Mouse (Mus musculus) limb, embryonic 14.5 days (tissue): Measurements from ENCODE around the gene Nudcd3. TPM values are rescaled to one million over a fixed set of nuclear protein-coding genes. Genes with fewer than 3 reads are reported as not detected.

Source experiments
- ATAC-seq: fragments of 200-750 bp; cut with Nextera tagmentation; 2 replicates; pipeline ENCODE4 v1.8.0; 2017; ENCODE audit warnings: low read depth, moderate number of reproducible peaks, moderate TSS enrichment; ENCODE audit not compliant: low FRiP score
- DNase-seq: peaks from one replicate; pipeline ENCODE4 v3.0.0-alpha.2; 2015; ENCODE audit warnings: low spot score
- H3K27ac ChIP-seq: fragments of 300-500 bp; sonication (generic); replicated peaks from 2 replicates; pipeline ENCODE4 v1.5.1; 2014; ENCODE audit warnings: low read depth, mild to moderate bottlenecking, low read length, moderate library complexity, mixed read lengths
- H3K27me3 ChIP-seq: fragments of 300-500 bp; sonication (generic); 2 replicates; pipeline ENCODE4 v1.6.1; 2014; ENCODE audit warnings: low read length, mixed read lengths; ENCODE audit not compliant: control insufficient read depth, insufficient read depth
- H3K36me3 ChIP-seq: fragments of 300-500 bp; sonication (generic); 2 replicates; pipeline ENCODE4 v1.6.1; 2014; ENCODE audit warnings: mild to moderate bottlenecking, low read length, moderate library complexity, mixed read lengths; ENCODE audit not compliant: control insufficient read depth, insufficient read depth
- H3K4me1 ChIP-seq: fragments of 300-500 bp; sonication (generic); 2 replicates; pipeline ENCODE4 v1.6.1; 2014; ENCODE audit warnings: antibody characterized with exemption, low read length, mixed read lengths; ENCODE audit not compliant: control insufficient read depth, insufficient read depth
- H3K4me2 ChIP-seq: fragments of 300-500 bp; sonication (generic); replicated peaks from 2 replicates; pipeline ENCODE4 v1.6.1; 2014; ENCODE audit warnings: low read depth, mild to moderate bottlenecking, low read length, moderate library complexity; ENCODE audit not compliant: severe bottlenecking
- H3K4me3 ChIP-seq: fragments of 300-500 bp; sonication (generic); replicated peaks from 2 replicates; pipeline ENCODE4 v1.5.1; 2014; ENCODE audit warnings: low read length
- H3K9ac ChIP-seq: fragments of 300-500 bp; sonication (generic); 2 replicates; pipeline ENCODE4 v1.6.1; 2014; ENCODE audit warnings: mild to moderate bottlenecking, low read depth, low read length, moderate library complexity; ENCODE audit not compliant: severe bottlenecking
- H3K9me3 ChIP-seq: fragments of 300-500 bp; sonication (generic); 2 replicates; pipeline ENCODE4 v1.6.1; 2016; ENCODE audit warnings: low read length; ENCODE audit not compliant: control insufficient read depth
- POLR2A ChIP-seq: fragments of 200-500 bp; IDR thresholded peaks from 2 replicates; pipeline ENCODE4 v1.8.0; 2012; ENCODE audit warnings: inconsistent platforms, mild to moderate bottlenecking, moderate library complexity, borderline replicate concordance; ENCODE audit not compliant: insufficient read depth, insufficient read length; ENCODE audit errors: extremely low read depth
- WGBS: fragments of 180-500 bp; shearing (Covaris S2); extraction: QIAGEN DNeasy Blood & Tissue Kit; methylation state at CpG from one replicate; pipeline ENCODE4 v1.1.7; 2014; 5-methylcytosine and 5-hydroxymethylcytosine counted together
- polyA plus RNA-seq, 2 experiments: library from polyadenylated mRNA; depleted of rRNA in 1 of 2; stranded (reverse) in 1 of 2; unstranded in 1 of 2; fragments of >200 nt; fragmentation: Nextera tagmentation in 1 of 2; extraction: Ambion mirVana in 1 of 2; gene quantifications; 2 replicates each; pipeline versions ENCODE4 v1.2.1 to v1.2.3; 2012 to 2014

Gene Nudcd3
- polyA plus RNA-seq, 2 experiments: 32.1 to 45.9 TPM

DNA sequence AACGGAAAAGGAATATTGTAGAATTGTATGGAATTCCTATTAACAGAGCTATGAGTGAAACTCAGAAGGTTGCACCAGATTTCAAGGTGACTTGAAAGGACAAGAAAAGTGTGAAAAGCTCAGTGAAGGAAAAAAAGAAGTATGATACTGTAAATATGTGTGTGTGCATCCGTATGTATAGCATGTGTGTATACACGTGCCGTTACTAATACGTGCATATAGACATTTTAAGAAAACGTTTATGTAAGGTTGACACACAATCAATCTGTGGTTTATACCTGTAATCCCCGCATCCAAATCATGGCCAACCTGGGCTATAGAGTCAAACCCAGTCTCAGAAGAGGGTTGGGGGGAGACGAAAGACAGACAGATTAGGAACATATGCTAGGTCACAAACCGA, 355 bp upstream of the Nudcd3 start:
- no peaks in the 10 kb centered on the region for H3K27me3 ChIP-seq
- H3K4me2 ChIP-seq: peak overlapping the region; percentile 87
- H3K9ac ChIP-seq: peak overlapping the region; percentile 86
- peak overlapping the region; percentile 98 for H3K4me3 ChIP-seq
- peak overlapping the region; percentile 93 for H3K27ac ChIP-seq
- no peak for DNase-seq
- no peaks in the 10 kb centered on the region for H3K9me3 ChIP-seq
- 24% methylated on average over 9 of the region's 9 CpGs for WGBS
- H3K36me3 ChIP-seq: no peaks in the 10 kb centered on the region
- peaks cover 10% of the 10 kb centered on the region for H3K4me1 ChIP-seq
- no peak for ATAC-seq
- no peak for TF ChIP-seq POLR2A

DNA sequence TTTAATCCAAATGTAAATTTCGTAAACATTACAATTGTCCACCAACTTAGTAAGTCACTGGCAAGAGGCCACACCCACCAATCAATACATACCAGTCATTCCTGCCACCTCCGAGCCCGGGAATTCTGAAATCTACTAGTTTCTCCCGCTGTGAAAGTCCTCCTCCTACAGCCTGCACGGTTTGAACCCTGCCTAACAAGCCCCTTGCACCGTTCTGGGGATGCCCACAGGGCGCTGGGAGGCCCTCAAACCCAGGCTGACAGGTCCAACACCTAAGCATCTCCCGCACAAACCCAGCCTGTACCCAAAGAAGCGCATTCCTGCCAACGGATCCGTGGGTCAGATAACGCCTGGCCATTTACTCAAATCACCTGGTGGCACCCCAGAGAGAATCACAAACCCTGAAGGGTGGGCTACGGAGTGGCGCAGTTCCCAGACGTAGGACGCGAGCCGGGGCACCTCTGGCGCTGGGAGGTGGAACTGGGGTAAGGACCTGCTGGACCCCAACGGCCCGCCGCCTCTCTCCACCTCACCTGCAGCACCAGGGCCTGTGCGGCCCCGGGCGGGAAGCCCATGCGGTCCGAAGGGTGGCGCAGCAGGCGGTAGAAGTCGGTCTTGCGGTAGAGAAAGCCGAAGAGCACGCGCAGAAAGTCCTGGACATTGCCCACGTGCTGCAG, 667 bp downstream of the Nudcd3 start, which contains the start of gene A730071L15Rik:
TSS of gene A730071L15Rik (plus strand) at position 620 of the 677 bp plus-strand sequence.
- Histone ChIP-seq H3K27ac (peak within 1 kb of the TSS; percentile 93), H3K4me2 (peak within 1 kb of the TSS; percentile 87), H3K4me1 (peaks cover 10% of the 10 kb centered on the region), H3K36me3 (no peaks in the 10 kb centered on the region), H3K27me3 (no peaks in the 10 kb centered on the region), H3K4me3 (peak within 1 kb of the TSS; percentile 98), H3K9ac (peak within 1 kb of the TSS; percentile 86), H3K9me3 (no peaks in the 10 kb centered on the region)
- ATAC-seq: peak; percentile 43
- no peak for DNase-seq
- no peak for TF ChIP-seq POLR2A
- WGBS: 2% methylated on average over 26 of the region's 35 CpGs

DNA sequence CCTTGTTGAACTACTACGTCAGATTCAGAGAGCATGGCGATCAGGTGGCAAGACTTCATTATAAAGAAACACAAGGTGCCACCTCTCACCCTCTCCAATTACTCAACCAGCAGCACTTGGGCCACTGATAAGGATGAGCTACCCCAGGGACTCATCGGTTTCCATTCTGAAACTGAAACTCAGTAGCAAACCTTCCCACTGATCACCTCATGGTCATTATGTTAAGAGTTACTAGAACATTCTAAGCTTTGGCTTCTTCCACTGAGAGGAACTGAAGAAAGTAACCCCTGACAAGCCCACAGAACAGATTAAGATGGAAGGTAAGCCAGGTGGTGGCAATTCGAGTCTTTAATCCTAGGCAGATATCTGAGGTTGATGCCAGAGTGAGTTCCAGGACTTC, 1.8 kb downstream of the Nudcd3 start:
- WGBS: 90% methylated on average over 4 of the region's 4 CpGs
- no peak for ATAC-seq
- peak overlapping the region; percentile 87 for H3K4me2 ChIP-seq

DNA sequence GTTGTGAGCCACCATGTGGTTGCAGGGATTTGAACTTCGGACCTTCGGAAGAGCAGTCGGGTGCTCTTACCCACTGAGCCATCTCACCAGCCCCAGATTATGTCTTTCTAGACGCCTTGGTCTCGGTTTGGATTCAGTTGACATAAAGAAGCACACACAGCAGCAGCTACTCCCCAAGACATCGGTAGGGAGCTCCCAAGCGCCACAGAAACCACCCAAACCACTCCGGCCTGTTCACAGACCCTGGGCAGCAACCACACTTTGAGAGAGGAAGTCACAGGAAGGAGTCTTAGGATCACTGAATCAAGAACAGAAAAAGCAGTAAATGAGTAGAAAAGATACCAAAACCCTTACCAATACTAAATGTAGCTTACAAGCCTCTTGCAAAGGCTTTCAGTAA, 3.4 kb downstream of the Nudcd3 start:
- Histone ChIP-seq H3K4me2 (no peak overlapping the region), H3K9me3 (no peaks in the 10 kb centered on the region), H3K4me3 (no peak overlapping the region), H3K36me3 (peaks cover 12% of the 10 kb centered on the region), H3K27ac (no peak overlapping the region), H3K4me1 (peaks cover 10% of the 10 kb centered on the region), H3K9ac (no peak overlapping the region), H3K27me3 (no peaks in the 10 kb centered on the region)
- DNase-seq: no peak
- WGBS: 88% methylated on average over 8 of the region's 8 CpGs
- no peak for TF ChIP-seq POLR2A
- no peak for ATAC-seq

More for the DNA sequence above, 1.8 kb downstream of the Nudcd3 start:
- Histone ChIP-seq H3K4me3 (peak overlapping the region; percentile 98; the same call in 1 of the 2 replicates), H3K27me3 (no peaks in the 10 kb centered on the region), H3K36me3 (no peaks in the 10 kb centered on the region), H3K9me3 (no peaks in the 10 kb centered on the region), H3K4me1 (peaks cover 10% of the 10 kb centered on the region), H3K9ac (no peak overlapping the region), H3K27ac (no peak overlapping the region)
- DNase-seq: no peak
- TF ChIP-seq POLR2A: no peak

DNA sequence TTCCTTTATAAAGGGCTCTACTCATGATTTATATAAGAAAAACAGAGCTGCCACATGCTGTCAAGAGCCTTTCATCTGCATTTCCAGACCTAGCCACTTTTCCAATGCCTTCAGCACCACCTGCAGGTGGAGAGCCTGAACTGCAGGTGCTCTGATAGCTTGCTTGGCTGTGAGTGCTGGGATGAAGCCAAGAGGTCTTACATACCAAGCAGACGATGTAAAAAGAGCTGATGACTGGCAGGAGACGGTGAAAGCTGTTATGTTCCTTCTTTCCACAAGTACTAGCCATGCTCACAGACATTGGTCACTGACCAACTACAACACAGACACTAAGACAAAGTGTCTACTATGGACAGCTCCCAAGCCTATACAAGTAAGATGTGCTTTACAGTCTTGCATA, 12.3 kb downstream of the Nudcd3 start:
- no peak overlapping the region for H3K9ac ChIP-seq
- DNase-seq: peak; percentile 94
- no peak; the same call in 1 of the 2 replicates for TF ChIP-seq POLR2A
- no peak overlapping the region for H3K27ac ChIP-seq
- H3K27me3 ChIP-seq: no peaks in the 10 kb centered on the region
- no peaks in the 10 kb centered on the region for H3K9me3 ChIP-seq
- no peak overlapping the region for H3K4me2 ChIP-seq
- H3K4me3 ChIP-seq: no peak overlapping the region
- peaks cover 24% of the 10 kb centered on the region for H3K36me3 ChIP-seq
- peaks cover 9% of the 10 kb centered on the region; the same call in 1 of the 2 replicates for H3K4me1 ChIP-seq
- 0% methylated on average over 2 of the region's 2 CpGs for WGBS
- peak; percentile 69 for ATAC-seq
